Mouse (Mus musculus): ENCODE results near the gene Pafah1b3.
"Not testable (repeated sequence)": the region's sequence is repeated elsewhere in the genome, so short reads cannot be mapped to it uniquely, and the experiment has no call there.

Gene Pafah1b3

DNA sequence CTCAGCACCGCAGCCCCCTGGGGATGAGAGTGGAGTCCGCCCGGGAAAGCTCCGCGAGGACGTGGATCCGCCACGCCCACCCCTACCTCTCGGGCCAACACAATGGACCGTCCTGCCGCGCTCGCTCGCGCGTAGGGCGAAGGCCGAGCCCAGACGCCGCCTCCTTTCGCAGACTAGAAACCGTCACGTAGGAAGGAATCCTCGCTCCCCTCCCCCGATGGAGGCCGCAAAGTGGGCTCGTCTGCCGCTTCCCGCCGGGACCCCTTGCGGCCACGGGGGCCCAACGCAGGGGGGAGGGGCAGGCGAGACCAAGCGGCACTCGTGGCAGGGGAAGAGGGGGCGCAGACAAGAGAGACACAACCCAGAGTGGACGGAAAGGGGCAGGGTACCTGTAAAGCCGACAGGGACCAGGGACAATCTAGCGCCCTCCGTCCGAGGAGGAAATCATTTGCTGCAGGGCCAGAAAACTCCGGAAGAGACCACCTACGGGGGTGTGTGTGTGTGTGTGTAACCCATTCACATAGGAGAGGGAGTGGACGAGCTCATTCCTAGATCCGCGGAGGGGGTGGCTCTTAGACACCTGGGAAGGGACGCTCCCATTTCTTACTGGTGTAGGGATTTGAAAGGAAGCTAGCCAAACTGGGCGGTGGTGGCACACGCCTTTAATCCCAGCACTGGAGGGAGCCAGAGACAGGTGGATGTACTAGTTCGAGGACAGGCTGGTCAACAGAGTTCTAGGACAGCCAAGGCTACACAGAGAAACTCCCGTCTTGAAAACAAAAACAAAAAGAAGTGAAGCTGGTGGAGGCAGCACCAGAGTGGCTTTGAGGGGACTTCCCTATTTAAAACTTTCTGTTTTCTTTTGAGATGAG lies at the start of gene Pafah1b3:
Pafah1b3 (minus strand) TSS at position 533 of the 872 bp plus-strand sequence.
- peak; percentile 77 for DNase-seq (ENCODE audit: low spot score)

DNA sequence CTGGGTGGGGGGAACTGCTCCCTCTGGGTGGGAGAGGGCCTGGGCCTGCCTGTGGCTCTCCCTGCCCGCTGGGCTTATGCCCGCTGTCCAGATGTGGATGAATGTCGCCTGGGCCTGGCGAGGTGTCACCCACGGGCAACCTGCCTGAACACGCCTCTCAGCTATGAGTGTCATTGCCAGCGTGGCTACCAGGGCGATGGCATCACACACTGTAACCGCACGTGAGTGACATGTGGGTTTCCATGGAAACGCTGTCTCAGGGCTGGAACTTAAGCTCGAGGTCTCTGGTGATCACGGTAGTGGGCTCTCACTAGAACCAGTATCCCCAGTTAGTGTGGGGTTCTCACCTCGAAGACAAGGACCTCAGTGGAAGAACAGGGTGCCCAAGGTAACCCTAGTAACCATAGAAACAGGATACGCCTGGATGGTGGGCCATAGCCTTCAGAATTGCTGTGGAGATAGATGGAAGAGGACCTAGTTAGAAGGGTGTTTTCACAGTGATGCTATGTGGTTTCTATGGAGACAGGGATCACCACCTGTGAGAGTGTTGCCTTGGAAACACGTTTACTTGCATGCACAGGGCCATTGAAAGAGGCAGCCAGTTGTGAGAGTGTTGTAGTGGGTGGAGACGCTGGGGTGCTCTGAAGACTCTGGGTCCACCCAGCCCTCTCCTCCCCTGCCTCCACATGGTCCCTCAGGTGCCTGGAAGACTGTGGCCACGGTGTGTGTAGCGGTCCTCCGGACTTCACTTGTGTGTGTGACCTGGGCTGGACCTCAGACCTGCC lies 43.4 kb upstream of the Pafah1b3 start:
- DNase-seq (ENCODE audit: low spot score), result no peak

DNA sequence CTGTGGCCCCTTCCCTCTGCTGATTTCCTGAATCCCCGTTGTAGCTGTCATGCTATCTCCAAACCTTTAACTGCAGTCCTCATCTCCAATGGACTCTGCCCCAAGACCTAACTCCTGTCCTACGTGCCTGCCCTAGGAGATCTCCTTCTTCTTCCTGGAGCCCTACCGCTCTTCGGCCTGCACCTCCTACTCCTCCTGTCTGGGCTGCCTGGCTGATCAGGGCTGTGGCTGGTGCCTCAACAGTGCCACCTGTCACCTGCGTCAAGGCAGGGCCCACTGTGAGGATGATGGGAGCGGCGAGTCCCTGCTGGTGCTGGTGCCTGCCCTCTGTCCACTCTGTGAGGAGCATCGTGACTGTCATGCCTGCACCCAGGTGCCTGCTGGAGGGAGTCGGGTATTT lies 41.5 kb upstream of the Pafah1b3 start:
- no peak for DNase-seq (ENCODE audit: low spot score)

DNA sequence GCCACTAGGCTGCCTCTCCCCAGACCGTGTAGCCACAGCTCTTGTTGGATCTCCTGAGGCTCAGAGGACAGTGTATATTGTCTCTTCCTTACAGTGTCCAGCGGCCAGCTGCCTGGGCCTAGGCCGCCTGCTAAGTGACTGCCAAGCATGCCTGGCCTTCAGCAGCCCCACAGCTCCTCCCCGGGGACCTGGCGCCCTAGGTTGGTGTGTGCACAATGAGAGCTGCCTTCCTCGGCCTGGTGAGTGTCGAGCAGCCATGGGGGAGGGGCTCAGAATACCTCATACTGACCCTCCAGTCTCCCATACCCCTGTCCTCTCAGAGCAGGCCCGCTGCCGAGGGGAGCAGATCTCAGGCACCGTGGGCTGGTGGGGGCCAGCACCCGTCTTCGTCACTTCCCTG lies 36.7 kb upstream of the Pafah1b3 start:
- DNase-seq (ENCODE audit: low spot score), result no peak

DNA sequence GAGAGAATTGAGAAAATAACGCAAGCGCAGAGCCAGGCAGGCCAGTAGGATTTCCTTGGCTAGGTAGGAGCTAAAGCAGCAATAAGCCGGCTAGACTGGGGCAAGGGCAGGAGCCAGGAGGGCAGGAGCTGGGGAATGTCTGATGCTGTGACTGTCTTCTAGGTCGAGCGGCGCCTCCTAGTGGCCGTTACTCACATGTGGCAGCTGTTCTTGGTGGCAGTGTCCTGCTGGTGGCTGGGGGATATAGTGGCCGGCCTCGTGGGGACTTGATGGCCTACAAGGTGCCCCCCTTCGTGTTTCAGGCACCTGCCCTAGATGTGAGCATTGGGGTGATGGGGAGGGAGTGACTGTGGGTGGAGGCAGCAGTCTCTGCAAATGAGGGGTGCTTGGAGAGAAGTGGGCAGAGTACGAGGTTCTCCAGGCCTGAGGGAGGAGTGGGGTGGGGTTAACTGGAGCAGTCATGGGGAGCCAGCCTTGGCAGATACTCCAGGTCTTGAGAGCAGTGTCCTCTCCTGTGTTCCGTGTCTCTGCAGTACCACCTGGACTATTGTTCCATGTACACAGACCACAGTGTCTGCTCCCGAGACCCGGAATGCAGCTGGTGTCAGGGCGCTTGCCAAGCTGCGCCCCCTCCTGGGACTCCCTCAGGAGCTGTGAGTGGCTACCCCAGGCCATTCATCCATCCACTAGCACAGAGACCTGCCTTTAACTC lies 36.0 kb upstream of the Pafah1b3 start:
- peak; percentile 72 for DNase-seq (ENCODE audit: low spot score)

DNA sequence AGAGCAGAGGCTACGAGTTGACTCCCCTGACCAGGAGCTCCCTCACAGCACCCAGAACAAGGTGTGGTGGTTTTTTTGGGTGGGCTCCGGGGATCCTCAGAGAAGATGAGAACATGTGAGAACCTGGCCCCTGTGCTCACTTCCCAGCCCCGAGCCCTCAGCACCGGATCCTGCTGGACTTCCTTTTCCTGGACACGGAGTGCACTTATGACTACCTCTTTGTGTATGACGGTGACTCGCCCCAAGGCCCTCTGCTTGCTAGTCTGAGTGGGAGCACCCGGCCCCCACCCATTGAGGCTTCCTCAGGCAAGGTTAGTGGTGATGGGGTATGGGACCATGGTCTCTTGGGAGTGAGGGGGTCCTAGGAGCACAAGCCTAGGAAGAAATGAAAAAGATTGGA lies 28.4 kb upstream of the Pafah1b3 start:
- DNase-seq (ENCODE audit: low spot score), result no peak

DNA sequence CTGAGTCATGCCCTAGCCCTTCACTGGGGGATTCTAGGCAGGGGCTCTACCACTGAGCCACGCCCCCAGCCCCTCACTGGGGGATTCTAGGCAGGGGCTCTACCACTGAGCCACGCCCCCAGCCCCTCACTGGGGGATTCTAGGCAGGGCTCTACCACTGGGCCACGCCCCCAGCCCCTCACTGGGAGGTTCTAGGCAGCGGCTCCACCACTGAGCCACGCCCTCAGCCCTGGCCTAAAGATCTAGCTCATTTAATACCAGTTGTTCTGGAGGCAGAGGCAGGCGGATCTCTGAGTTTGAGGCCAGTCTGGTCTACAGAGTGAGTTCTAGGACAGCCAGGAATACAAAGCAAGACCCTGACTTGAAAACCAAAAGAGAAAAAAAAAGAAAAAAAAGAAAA lies 27.6 kb upstream of the Pafah1b3 start:
- DNase-seq (ENCODE audit: low spot score), result not testable (repeated sequence)

DNA sequence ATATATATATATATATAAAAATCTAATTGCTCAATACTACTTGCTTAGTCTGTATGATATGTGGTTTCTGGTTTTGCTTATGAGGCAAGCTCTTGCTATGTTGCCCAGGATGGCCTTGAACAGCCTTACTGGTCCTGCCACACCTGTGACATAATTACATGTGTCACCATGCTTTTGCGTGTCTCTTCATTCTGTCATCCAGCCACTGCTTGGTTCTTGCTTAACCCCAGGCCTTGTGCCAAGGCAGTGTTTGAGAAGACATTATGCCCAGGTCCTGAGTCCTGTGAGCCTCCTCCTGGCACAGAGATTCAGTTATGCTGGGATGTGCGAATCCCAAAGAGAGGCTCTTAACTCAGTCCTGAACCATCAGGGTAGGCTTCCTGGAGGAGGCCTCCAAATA lies 25.4 kb upstream of the Pafah1b3 start:
- no peak for DNase-seq (ENCODE audit: low spot score)

DNA sequence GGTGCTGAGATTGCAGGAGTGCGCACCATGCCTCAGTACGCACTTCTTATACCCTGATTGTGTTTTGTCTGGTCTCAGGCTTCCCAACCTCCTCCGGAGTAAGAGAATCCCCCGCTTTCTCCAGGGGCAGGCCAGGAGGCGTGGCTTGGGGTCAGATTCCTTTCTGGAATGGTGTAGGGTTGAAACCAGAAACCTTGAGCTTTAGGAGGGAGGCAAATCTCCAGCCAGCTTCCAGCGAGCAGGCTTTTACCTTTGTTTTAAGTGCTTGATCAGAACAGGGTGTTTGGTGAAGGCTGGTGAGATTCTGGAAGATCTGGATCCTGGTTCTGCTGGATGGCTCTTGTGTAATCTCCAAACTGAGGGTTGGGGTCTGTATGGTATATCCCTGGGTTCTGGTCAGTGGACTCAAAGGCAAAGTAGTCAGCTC lies 24.3 kb upstream of the Pafah1b3 start:
- DNase-seq (ENCODE audit: low spot score), result peak; percentile 60

DNA sequence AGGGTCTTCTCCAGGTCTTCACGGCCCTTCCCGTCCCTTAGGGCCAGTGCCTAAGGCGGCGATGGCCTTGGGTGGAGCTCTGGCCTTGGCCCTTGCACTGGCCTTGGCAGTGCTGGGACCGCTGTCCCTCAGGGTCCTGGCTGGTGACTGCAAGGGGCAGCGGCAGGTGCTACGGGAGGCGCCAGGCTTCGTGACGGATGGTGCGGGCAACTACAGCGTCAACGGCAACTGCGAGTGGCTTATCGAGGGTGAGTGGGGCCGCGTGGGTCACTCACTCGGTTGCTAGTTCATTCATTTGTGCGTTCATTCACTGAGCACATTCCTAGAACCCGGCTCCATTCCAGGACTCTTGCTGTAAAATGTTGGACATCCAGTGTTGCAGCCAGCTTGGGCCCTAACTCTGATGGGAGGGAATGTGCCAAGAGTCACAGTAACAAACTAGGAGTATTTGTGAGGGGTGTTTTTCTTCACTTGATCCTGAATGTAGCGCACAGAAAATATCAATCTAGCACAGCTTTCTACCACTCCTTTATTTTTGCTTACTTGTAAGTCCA lies 19.7 kb upstream of the Pafah1b3 start:
- peak; percentile 40 for DNase-seq (ENCODE audit: low spot score)

DNA sequence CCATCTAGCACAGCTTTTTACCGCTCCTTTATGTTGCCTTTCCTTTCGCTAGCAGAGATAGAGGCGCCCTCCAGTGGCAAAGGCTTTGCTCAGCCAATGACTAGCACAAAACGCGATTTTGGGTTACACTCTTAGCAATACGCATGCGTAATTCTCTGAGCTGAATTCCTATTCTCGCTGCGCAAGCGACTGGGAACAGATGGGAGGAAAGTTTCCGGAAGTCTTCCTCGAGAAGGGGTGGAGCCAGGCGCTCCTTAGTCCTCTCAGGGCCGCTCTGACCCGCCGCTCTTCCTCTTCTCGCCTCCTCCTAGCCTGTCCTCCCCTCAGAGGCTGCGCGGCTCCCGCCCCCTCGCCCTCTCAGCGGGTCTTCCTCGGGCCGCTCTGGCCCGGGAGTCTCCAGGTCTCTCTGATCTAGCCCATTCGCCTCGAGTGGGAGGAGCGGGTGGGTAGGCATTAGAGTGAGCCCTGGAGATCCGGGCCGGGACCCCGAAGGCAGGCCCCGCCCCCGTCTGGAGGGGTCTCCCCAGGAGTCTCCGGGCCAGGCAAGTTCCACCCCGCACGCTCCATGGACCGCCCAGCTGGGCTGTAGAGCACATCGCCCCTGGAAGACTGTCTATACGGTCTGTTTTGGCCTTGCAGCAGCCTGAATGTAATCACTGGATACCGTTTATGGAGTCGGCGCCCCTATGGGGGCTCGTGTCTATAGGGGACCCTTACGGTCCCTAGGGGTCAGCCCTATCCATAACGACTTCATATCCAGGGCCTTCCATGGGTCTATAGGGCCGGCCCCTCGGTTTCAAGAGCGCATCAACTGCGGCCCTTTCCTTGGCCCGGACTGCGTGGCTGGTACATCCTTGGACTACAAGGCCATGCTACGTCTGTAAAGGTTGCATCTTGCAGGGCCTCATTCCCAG lies 19.0 kb upstream of the Pafah1b3 start, which contains the start of gene Megf8:
Megf8 (plus strand) TSS at position 633 of the 914 bp plus-strand sequence.
- peak; percentile 92 for DNase-seq (ENCODE audit: low spot score)

DNA sequence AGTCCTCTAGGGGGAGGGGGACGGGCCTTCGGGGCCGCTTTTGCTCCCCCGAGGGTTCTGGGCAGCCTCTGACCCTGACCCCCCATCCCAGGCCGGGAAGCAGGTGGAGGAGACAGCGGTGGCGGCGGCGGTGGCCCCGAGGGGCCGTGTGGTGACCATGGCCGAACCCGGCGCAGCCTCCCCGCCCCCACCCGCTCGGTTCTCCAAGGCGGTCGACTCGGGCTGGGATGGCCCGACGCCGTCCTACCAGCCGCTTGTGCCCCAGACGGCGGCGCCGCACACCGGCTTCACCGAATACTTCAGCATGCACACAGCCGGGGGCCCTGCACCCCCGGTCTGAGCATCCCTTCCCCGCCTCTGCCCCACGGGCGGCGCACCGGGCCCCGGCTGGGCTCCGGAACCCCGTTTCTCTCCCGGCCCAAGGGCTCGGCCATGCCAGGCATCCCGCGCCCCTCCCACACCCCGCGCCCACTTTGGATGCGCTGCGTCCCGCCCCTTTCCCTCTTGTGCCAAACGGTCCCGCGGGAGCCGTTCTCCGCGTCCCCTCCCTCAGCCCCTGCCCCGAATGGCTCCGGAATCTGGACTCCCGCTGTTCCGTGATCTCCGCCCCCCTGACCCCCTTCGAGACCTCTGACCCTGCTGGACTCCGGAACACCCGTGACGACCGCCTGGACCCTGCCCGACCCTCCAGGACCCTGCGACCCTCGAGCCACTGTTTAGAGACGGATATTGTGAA lies 17.7 kb upstream of the Pafah1b3 start:
- peak; percentile 44 for DNase-seq (ENCODE audit: low spot score)

DNA sequence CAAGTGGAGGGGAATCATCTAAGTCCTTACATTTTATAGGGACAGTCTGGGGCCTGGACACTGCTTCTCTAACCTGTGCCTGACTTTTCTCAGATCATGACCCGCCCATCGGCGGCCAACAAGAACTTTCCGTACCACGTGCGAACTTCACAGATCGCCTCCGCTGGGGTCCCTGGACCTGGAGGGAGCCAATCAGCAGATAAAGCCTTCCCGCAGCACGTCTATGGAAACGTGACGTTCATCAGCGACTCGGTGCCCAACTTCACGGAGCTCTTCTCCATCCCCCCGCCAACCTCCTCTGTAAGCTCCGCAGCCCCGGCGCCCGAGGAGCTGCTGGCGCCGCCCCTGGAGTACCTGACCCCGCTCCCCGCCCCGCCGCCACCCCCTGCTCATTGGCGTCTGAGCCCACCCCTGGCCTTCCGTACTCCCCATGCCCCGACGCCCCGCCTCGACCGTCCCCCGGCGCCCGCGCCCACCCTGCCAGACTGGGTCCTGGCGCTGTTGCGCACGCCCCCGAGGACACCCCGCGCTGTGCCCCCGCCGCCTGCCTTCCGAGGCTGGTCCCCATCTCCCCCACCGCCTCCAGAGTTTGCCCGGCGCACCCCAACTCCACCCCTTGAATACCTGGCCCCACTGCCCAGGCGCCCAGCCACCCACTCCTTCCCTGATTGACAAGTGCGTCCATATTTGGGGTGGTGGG lies 17.0 kb upstream of the Pafah1b3 start:
- no peak for DNase-seq (ENCODE audit: low spot score)

DNA sequence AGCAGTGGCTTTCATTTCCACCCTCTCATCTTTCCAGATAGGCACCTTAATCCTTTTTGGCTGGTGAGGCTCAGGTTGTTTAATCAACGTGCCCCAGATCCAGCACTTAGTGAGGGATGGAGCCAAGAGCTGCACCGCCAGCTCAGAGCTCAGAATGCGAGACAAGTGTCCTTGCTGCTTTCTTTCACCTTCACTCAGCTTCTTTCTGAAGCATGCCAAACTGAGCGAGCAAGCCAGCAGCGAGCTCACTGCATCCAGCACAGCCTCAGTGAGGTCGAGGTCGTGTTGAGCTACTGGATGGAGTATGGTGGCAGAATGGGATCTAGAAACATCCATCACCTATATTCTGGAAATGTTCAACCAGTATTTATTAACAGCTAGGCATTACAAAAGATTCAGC lies 15.5 kb upstream of the Pafah1b3 start:
- no peak for DNase-seq (ENCODE audit: low spot score)

DNA sequence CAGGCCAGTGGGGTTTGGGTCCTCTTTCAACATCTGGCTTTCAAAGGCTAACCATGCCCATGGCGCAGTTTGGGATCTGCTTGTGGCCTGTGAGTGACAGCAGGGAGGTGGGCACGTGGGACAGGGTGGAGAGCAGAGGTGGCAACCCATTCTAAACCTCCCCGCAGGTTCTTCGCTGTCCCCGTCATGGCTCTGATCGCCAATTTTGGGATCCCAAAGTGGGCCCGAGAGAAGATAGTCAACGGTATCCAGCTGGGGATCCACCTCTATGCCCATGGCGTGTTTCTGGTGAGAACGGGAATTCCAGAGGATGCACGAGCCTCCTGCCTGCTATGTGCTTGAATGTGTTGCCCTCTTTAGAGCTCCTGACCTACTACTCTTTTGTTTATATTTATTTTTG lies 13.4 kb upstream of the Pafah1b3 start:
- no peak for DNase-seq (ENCODE audit: low spot score)

DNA sequence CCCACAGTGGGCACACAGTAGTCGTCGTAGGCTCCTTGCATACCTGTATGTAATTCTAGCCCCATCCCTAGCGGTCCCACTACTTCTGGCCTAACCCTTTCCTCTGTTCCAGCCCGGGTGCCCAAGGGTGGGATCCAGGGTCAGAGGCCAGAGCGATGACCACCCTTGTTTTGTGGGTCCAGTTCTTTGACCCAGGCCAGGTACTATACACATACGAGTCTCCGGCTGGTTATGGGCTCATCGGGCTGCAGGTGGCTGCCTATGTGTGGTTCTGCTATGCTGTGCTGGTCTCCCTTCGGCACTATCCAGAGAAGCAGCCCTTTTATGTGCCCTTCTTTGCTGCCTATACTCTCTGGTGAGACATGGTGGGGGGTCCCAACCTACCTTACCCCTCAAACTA lies 11.6 kb upstream of the Pafah1b3 start:
- no peak for DNase-seq (ENCODE audit: low spot score)

DNA sequence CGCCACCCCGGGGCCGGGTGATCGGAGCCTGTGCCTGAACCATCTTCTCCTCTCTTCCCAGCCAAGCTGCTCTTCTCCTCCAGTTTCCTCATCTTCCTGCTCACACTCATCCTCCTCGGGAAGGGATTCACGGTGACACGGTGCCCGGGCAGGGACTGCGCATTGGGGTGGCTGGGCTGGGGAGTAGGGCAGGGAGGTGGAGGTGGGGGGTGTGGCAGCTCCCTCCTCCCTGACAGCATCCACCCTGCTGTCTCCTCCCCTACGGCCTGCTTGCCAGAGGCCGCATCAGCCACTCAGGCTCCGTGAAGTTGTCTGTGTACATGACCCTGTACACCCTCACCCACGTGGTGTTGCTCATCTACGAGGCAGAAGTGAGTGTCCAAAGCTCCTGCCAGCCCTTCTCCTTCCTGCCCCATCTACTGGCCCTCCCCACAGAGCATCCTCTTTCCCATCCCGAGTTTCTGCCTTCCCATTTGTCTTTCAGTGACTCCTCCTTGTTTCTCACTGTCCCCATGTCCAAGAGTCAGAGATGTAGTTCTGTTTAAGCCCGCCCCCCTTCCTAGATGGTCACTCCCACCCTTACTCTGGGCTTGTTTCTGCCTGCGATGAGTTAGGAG lies 11.0 kb upstream of the Pafah1b3 start:
- DNase-seq (ENCODE audit: low spot score), result no peak

DNA sequence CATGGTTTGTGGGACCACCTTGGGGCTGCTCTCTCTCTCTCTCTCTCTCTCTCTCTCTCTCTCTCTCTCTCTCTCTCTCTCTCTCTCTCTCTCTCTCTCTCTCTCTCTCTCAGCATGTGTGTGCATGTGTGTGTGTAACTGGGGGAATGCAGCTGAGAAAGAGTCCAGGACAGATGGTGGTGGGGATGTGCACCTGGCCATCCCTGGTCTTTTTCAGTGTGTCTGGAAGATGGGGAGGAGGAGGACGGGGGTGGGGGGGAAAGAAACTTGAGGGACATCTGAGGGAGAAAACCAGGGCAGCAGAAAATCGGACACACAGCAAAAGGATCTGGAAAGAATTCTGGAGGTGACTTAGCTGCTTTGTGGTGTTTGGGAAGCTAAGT lies 8.8 kb upstream of the Pafah1b3 start:
- DNase-seq (ENCODE audit: low spot score), result no peak

DNA sequence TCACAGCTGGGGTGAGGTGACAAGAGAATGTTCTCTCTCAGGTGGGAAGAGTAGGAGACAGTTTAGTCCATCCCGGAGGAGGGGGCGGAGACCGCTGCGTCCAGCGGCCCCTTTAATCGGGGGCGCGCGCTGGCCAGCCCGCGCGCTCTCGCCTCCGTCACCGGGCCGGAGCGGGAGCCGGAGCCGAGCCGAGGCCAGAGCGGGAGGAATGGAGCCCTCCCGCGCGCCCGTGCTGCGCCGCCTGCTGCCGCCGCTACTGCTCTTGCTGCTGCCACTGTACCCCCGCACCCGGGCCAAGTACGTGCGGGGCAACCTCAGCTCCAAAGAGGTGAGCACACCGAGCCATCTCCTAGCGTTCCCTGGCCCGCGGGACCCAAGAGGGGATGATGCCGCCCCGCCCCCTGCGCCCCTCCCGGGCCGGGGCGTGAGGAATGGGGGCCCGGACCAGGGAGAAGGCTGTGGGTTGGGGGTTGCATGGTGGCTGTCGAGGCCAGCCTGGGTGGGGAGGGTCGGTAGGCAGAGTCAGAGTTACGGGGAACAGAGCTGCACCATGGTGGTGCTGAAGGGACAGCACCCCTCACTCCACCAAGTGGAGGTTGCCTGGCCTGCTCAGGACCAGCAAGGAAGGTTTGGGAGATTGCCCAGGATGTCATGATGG lies 8.3 kb upstream of the Pafah1b3 start, which contains the start of gene Tmem145:
Tmem145 (plus strand) TSS at position 151 of the 658 bp plus-strand sequence.
- DNase-seq (ENCODE audit: low spot score), result peak; percentile 57

Measured in ovary, postnatal 36 days (tissue).